Mouse (Mus musculus): ENCODE data around the gene Serbp1.

GRCm38 (mm10) chr6:67237977-67238376, at the start of gene Serbp1:
- TF ChIP-seq POLR2A (IDR thresholded peaks at IDR 0.05; ENCODE audit: extremely low read depth, insufficient read depth, low read length) = no peak
- no peak for TF ChIP-seq CTCF (IDR thresholded peaks at IDR 0.05; ENCODE audit: extremely low read depth, insufficient read depth, low read length)

Data from cortical plate, adult 2 months (tissue).